Mouse (Mus musculus): ENCODE results near the gene Abcc6.
"Not testable (repeated sequence)": the region's sequence is repeated elsewhere in the genome, so short reads cannot be mapped to it uniquely, and the experiment has no call there.

Gene Abcc6

GRCm38 (mm10) chr7:45939836-45940235 is 90.3 kb downstream of the Abcc6 start:
- no peak for DNase-seq (ENCODE audit: low read depth, low spot score)

- peak; percentile 45 for DNase-seq (ENCODE audit: low read depth, low spot score)
Measured at GRCm38 (mm10) chr7:45935114-45935513, 95.0 kb downstream of the Abcc6 start.

GRCm38 (mm10) chr7:45933766-45934165 is 96.3 kb downstream of the Abcc6 start:
- DNase-seq (ENCODE audit: low read depth, low spot score): not testable (repeated sequence)

GRCm38 (mm10) chr7:45929688-45930087 is 100.4 kb downstream of the Abcc6 start:
- DNase-seq (ENCODE audit: low read depth, low spot score): no peak

GRCm38 (mm10) chr7:45928626-45929295 is 101.3 kb downstream of the Abcc6 start:
- DNase-seq (ENCODE audit: low read depth, low spot score): no peak

- DNase-seq (ENCODE audit: low read depth, low spot score): no peak
Measured at GRCm38 (mm10) chr7:45924429-45924816, 105.7 kb downstream of the Abcc6 start.

- DNase-seq (ENCODE audit: low read depth, low spot score): peak; percentile 81
Measured at GRCm38 (mm10) chr7:45923762-45924428, 106.2 kb downstream of the Abcc6 start, which contains the start of gene Ccdc114. Gene Ccdc114, plus strand, starts transcription at chr7:45924072.

- DNase-seq (ENCODE audit: low read depth, low spot score): peak; percentile 98
Measured at GRCm38 (mm10) chr7:45922928-45923761, 107.0 kb downstream of the Abcc6 start.

- DNase-seq (ENCODE audit: low read depth, low spot score): no peak
Measured at GRCm38 (mm10) chr7:45921950-45922600, 108.0 kb downstream of the Abcc6 start.

GRCm38 (mm10) chr7:45921242-45921621 is 108.9 kb downstream of the Abcc6 start, which contains the start of gene Emp3:
Gene Emp3, minus strand, starts transcription at chr7:45921404.
- peak; percentile 73 for DNase-seq (ENCODE audit: low read depth, low spot score)

- DNase-seq (ENCODE audit: low read depth, low spot score): peak; percentile 40
Measured at GRCm38 (mm10) chr7:45920583-45921241, 109.4 kb downstream of the Abcc6 start.

GRCm38 (mm10) chr7:45919761-45920160 is 110.3 kb downstream of the Abcc6 start:
- DNase-seq (ENCODE audit: low read depth, low spot score): no peak

- DNase-seq (ENCODE audit: low read depth, low spot score): no peak
Measured at GRCm38 (mm10) chr7:45919083-45919671, 110.9 kb downstream of the Abcc6 start.

- DNase-seq (ENCODE audit: low read depth, low spot score): no peak
Measured at GRCm38 (mm10) chr7:45917926-45918325, 112.2 kb downstream of the Abcc6 start.

Measured in skeletal muscle tissue, adult 2 months (tissue).